Mouse (Mus musculus): Measurements from ENCODE around the gene Adamtsl5. TPM values are rescaled to one million over a fixed set of nuclear protein-coding genes. Genes with fewer than 3 reads are reported as not detected.

Adamtsl5 gene
- total and polyA plus RNA-seq, 2 experiments = 0.28 to 1.6 TPM

DNA sequence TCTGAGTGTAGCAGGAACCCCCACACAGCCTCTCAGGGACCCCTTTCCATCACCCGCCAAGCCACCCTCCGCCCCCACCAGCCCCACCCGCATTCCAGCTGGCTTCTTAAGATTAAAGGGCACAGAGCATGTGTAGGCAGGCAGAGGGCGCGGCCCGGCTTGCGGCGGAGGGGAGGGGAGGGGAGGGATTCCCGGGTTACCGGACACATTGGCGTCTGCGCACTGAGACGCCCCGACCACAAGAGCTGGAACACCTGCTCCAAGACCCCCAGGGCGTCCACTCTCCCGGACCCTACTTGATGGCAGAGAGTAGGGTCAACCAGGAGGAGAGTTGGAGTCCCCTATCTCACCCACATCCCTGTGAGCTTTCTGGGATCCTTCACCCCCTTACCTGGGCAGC, 3.1 kb downstream of the Adamtsl5 start:
- 23% methylated on average over 16 of the region's 16 CpGs for WGBS
- TF ChIP-seq POLR2A (IDR thresholded peaks at IDR 0.05; ENCODE audit: extremely low read depth, insufficient read depth, low read length) (no peak), CTCF (IDR thresholded peaks at IDR 0.05; ENCODE audit: low read depth, low read length) (no peak)
- H3K36me3 ChIP-seq (ENCODE audit: control insufficient read depth, insufficient read depth, low read length) = no peaks in the 10 kb centered on the region
- H3K9ac ChIP-seq (ENCODE audit: low read depth, low read length) = no peak overlapping the region
- no peaks in the 10 kb centered on the region; the same call in 1 of the 2 replicates for H3K27me3 ChIP-seq (ENCODE audit: control insufficient read depth, insufficient read depth, low read length)
- DNase-seq (ENCODE audit: extremely low read depth, low read depth, low spot score) = no peak
- H3K4me3 ChIP-seq (ENCODE audit: insufficient read depth, low read depth, low read length) = no peak overlapping the region
- no peak overlapping the region for H3K27ac ChIP-seq (replicated peaks; ENCODE audit: insufficient read depth, low read depth, low read length)
- peaks cover 16% of the 10 kb centered on the region for H3K4me1 ChIP-seq (ENCODE audit: control insufficient read depth, insufficient read depth, low read length)
- H3K79me2 ChIP-seq (ENCODE audit: control insufficient read depth, insufficient read depth, low read length) = no peaks in the 10 kb centered on the region

- H3K27me3 ChIP-seq (ENCODE audit: control insufficient read depth, insufficient read depth, low read length) = no peaks in the 10 kb centered on the region; the same call in 1 of the 2 replicates
- WGBS = 21% methylated on average over 9 of the region's 9 CpGs
- no peak overlapping the region for H3K4me3 ChIP-seq (ENCODE audit: insufficient read depth, low read depth, low read length)
Observed at GRCm38 (mm10) chr10:80344131-80344661, 4.0 kb downstream of the Adamtsl5 start.

DNA sequence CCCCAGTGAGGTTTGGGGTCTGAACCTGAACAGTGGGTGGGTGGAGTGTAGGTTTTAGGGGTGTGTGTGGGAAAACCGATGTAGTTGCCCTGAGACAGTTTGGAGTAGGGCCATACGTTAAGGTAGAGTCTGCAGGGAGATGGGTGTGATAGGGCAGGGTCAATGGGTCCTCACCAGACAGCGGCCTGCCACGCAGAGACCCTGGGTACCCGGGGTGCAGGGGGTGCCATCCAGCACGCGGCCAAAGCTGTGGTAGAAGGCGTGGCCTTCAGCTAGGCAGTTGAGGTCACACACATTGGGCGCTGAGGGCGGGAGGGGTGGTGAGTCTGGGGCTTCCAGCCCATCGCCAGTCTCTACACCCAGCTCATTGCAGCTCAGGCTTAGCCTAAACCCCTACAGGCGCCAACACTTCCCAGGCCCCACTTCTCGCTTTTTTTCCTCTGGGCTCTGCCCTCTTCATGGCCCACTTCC, 4.8 kb downstream of the Adamtsl5 start:
- TF ChIP-seq POLR2A (IDR thresholded peaks at IDR 0.05; ENCODE audit: extremely low read depth, insufficient read depth, low read length) = no peak
- TF ChIP-seq CTCF (IDR thresholded peaks at IDR 0.05; ENCODE audit: low read depth, low read length) = no peak
- H3K27me3 ChIP-seq (ENCODE audit: control insufficient read depth, insufficient read depth, low read length) = no peaks in the 10 kb centered on the region; the same call in 1 of the 2 replicates
- no peaks in the 10 kb centered on the region for H3K36me3 ChIP-seq (ENCODE audit: control insufficient read depth, insufficient read depth, low read length)
- H3K4me3 ChIP-seq (ENCODE audit: insufficient read depth, low read depth, low read length) = no peak overlapping the region
- no peaks in the 10 kb centered on the region for H3K79me2 ChIP-seq (ENCODE audit: control insufficient read depth, insufficient read depth, low read length)
- 48% methylated on average over 13 of the region's 13 CpGs for WGBS
- H3K4me1 ChIP-seq (ENCODE audit: control insufficient read depth, insufficient read depth, low read length) = peaks cover 16% of the 10 kb centered on the region
- no peak overlapping the region for H3K27ac ChIP-seq (replicated peaks; ENCODE audit: insufficient read depth, low read depth, low read length)
- H3K9ac ChIP-seq (ENCODE audit: low read depth, low read length) = no peak overlapping the region
- no peak for DNase-seq (ENCODE audit: extremely low read depth, low read depth, low spot score)

More at GRCm38 (mm10) chr10:80344131-80344661, 4.0 kb downstream of the Adamtsl5 start:
- TF ChIP-seq POLR2A (IDR thresholded peaks at IDR 0.05; ENCODE audit: extremely low read depth, insufficient read depth, low read length) (no peak), CTCF (IDR thresholded peaks at IDR 0.05; ENCODE audit: low read depth, low read length) (no peak)
- Histone ChIP-seq H3K4me1 (ENCODE audit: control insufficient read depth, insufficient read depth, low read length) (peaks cover 16% of the 10 kb centered on the region), H3K36me3 (ENCODE audit: control insufficient read depth, insufficient read depth, low read length) (no peaks in the 10 kb centered on the region), H3K27ac (replicated peaks; ENCODE audit: insufficient read depth, low read depth, low read length) (no peak overlapping the region), H3K9ac (ENCODE audit: low read depth, low read length) (no peak overlapping the region), H3K79me2 (ENCODE audit: control insufficient read depth, insufficient read depth, low read length) (no peaks in the 10 kb centered on the region)
- no peak for DNase-seq (ENCODE audit: extremely low read depth, low read depth, low spot score)

GRCm38 (mm10) chr10:80342749-80343424, 5.3 kb downstream of the Adamtsl5 start:
- H3K9ac ChIP-seq (ENCODE audit: low read depth, low read length) = peak overlapping the region; percentile 56
- no peaks in the 10 kb centered on the region; the same call in 1 of the 2 replicates for H3K27me3 ChIP-seq (ENCODE audit: control insufficient read depth, insufficient read depth, low read length)
- no peaks in the 10 kb centered on the region for H3K36me3 ChIP-seq (ENCODE audit: control insufficient read depth, insufficient read depth, low read length)
- peak; percentile 64 for DNase-seq (ENCODE audit: extremely low read depth, low read depth, low spot score)
- 1% methylated on average over 31 of the region's 33 CpGs for WGBS
- H3K4me3 ChIP-seq (ENCODE audit: insufficient read depth, low read depth, low read length) = peak overlapping the region; percentile 46; the same call in 1 of the 2 replicates
- TF ChIP-seq POLR2A (IDR thresholded peaks at IDR 0.05; ENCODE audit: extremely low read depth, insufficient read depth, low read length) (no peak), CTCF (IDR thresholded peaks at IDR 0.05; ENCODE audit: low read depth, low read length) (no peak)
- H3K4me1 ChIP-seq (ENCODE audit: control insufficient read depth, insufficient read depth, low read length) = peaks cover 13% of the 10 kb centered on the region
- H3K79me2 ChIP-seq (ENCODE audit: control insufficient read depth, insufficient read depth, low read length) = no peaks in the 10 kb centered on the region
- H3K27ac ChIP-seq (replicated peaks; ENCODE audit: insufficient read depth, low read depth, low read length) = no peak overlapping the region

GRCm38 (mm10) chr10:80342305-80342748, 5.9 kb downstream of the Adamtsl5 start:
- no peaks in the 10 kb centered on the region for H3K79me2 ChIP-seq (ENCODE audit: control insufficient read depth, insufficient read depth, low read length)
- DNase-seq (ENCODE audit: extremely low read depth, low read depth, low spot score) = no peak
- no peak overlapping the region; the same call in 1 of the 2 replicates for H3K4me3 ChIP-seq (ENCODE audit: insufficient read depth, low read depth, low read length)
- H3K9ac ChIP-seq (ENCODE audit: low read depth, low read length) = no peak overlapping the region
- 9% methylated on average over 26 of the region's 26 CpGs for WGBS
- H3K36me3 ChIP-seq (ENCODE audit: control insufficient read depth, insufficient read depth, low read length) = no peaks in the 10 kb centered on the region
- no peaks in the 10 kb centered on the region; the same call in 1 of the 2 replicates for H3K27me3 ChIP-seq (ENCODE audit: control insufficient read depth, insufficient read depth, low read length)
- peaks cover 11% of the 10 kb centered on the region for H3K4me1 ChIP-seq (ENCODE audit: control insufficient read depth, insufficient read depth, low read length)
- TF ChIP-seq POLR2A (IDR thresholded peaks at IDR 0.05; ENCODE audit: extremely low read depth, insufficient read depth, low read length) = no peak
- TF ChIP-seq CTCF (IDR thresholded peaks at IDR 0.05; ENCODE audit: low read depth, low read length) = no peak
- no peak overlapping the region for H3K27ac ChIP-seq (replicated peaks; ENCODE audit: insufficient read depth, low read depth, low read length)
